Mouse (Mus musculus): Measurements from ENCODE around the gene Rab42. TPM values are rescaled to one million over a fixed set of nuclear protein-coding genes. Genes with fewer than 3 reads are reported as not detected.

Rab42 gene
- polyA plus RNA-seq, 1 experiment from 2014 or later = 0.52 TPM

DNA sequence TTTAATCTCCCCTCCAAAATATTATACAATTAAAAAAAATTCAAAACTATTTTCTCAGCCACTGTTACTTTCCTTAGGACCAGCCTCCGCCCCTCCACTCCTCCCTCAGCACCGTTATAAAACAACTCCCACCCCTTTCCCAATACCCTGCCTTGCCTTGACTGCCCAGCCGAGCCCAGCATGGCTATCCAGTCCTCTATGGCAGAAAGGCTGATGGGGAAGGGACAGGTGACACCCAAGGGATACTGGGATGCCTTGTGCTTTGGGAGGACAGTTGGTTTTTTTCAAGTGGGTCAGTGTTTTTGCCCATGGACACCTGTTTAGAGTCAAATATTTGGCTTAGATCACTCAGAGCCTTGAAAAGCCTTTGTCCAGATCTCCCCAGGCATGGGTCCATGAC lies 28.8 kb upstream of the Rab42 start:
- Histone ChIP-seq H3K4me3 (ENCODE audit: inconsistent target) (no peak overlapping the region), H3K27ac (no peak overlapping the region), H3K79me2 (ENCODE audit: inconsistent target) (peaks cover 20% of the 10 kb centered on the region), H3K36me3 (ENCODE audit: inconsistent target) (peaks cover 11% of the 10 kb centered on the region)
- 87% methylated on average over 3 of the region's 3 CpGs for WGBS (ENCODE audit: missing documents)

DNA sequence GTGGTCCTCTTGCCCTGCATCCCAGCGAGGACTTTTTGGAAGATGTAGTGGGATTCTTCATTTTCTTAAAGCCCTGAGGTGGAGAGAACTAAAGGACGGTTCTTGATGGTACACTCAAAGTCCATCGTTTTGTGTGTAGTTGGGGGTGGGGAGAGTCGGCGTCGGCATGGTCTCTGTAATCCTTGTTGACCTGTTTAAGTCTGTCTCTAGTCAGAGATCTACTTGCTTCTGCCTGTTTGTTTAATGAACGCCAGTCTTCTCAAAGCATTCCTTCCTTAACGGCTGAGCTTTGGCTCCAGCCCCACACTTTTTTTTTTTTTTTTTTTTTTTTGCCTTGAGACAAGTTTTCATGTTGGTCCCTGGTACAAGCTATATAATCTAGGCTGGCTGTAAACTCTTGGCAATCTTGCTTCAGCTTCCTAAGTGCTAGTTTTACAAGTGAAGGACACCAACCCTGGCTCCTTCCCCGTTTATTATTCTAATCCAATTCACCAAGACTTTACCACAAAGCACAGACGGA lies 26.7 kb upstream of the Rab42 start:
- H3K79me2 ChIP-seq (ENCODE audit: inconsistent target) = peaks cover 21% of the 10 kb centered on the region
- 23% methylated on average over 10 of the region's 10 CpGs for WGBS (ENCODE audit: missing documents)
- H3K36me3 ChIP-seq (ENCODE audit: inconsistent target) = peaks cover 21% of the 10 kb centered on the region
- H3K27ac ChIP-seq = peak overlapping the region; percentile 28
- H3K4me3 ChIP-seq (ENCODE audit: inconsistent target) = peak overlapping the region; percentile 73

DNA sequence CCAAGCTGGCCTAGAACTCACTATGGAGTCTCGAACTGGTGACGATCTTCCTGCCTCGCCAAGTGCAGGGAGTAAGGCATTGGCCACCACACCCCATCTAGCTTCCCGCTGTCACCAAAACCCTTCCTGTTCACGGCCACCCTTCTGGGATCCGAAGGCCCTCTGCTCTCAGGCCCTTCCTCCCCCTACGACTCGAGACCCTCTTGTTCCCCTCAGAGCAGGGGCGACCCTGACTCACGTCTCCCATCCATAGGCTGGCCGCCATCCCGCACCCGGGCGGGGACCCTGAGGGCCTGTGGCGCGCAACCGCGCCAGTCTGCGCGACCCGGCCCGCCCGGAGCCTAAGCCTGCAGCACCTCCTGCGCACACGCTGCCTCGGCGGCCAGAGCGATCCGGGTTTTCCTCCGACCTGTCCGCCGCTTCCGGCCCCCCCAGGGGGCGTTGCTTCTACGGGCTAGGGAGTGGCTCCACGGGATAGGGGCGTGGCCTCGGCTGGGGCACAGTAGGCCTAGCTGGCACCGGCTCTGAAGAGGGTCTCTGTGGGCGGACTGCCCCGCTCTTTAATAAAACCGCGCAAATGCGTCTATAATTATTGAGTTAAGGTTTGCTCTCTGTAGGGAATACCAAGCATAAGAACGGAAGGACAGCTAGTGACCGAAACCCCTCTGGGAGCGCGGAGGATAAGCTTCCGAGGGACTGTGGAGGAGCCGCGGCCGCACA lies 26.1 kb upstream of the Rab42 start, which contains the start of gene Trnau1ap:
Gene Trnau1ap (minus strand): TSS at position 424 of the 720 bp plus-strand sequence.
- H3K79me2 ChIP-seq (ENCODE audit: inconsistent target) = peaks cover 21% of the 10 kb centered on the region
- H3K4me3 ChIP-seq (ENCODE audit: inconsistent target) = peak within 1 kb of the TSS; percentile 73
- under 1% methylated on average over 50 of the region's 52 CpGs for WGBS (ENCODE audit: missing documents)
- H3K27ac ChIP-seq = peak within 1 kb of the TSS; percentile 62
- peaks cover 20% of the 10 kb centered on the region for H3K36me3 ChIP-seq (ENCODE audit: inconsistent target)

DNA sequence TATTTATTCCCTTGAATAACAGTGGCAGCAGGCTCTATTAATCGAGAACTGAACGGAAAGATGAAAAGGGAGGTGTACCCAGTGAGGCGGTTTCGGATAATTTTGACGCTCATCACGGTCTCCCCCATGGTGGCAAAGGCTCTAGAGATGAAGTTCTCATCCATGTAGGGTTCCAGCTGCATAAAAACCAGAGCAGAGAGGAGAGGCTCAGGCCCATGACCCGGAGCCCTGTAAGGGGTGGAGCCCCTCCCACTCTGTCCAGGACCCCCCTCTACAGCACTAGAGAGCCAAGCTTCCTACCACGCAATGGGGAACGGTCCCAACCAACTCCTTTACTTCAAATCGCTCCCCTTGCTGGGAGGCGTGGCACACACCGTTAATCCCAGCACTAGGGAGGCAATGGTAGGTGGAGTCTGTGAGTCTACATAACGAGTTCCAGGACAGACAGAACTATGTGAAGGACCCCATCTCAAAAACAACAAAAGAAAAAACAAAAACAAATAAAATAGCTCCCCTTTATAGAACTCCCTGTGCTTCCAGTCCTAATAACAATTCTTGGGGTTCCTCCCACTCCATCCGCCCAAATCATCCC lies 25.3 kb upstream of the Rab42 start:
- H3K27ac ChIP-seq = peak overlapping the region; percentile 62
- peak overlapping the region; percentile 73 for H3K4me3 ChIP-seq (ENCODE audit: inconsistent target)
- H3K36me3 ChIP-seq (ENCODE audit: inconsistent target) = peaks cover 14% of the 10 kb centered on the region
- WGBS (ENCODE audit: missing documents) = 69% methylated on average over 14 of the region's 14 CpGs
- H3K79me2 ChIP-seq (ENCODE audit: inconsistent target) = peaks cover 21% of the 10 kb centered on the region

DNA sequence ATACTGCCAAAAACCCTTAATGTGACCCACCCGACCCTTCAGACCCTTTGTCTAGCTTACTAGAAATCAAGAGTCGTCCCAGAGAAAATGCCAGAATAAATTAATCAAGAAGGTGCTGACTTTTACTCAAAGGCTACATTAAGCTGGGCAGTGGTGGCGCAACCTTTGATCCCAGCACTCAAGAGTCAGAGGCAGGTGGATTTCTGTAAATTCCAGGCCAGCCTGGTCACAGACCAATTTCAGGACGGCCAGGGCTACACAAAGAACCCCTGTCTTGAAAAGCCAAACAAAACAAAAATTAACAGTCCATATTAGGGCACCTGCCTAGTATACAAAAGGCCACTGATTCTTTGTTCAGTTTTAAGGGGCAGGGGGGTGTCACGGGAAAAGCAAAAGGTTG lies 23.3 kb upstream of the Rab42 start:
- H3K4me3 ChIP-seq (ENCODE audit: inconsistent target) = no peak overlapping the region
- peaks cover 21% of the 10 kb centered on the region for H3K79me2 ChIP-seq (ENCODE audit: inconsistent target)
- no peak overlapping the region for H3K27ac ChIP-seq
- peaks cover 26% of the 10 kb centered on the region for H3K36me3 ChIP-seq (ENCODE audit: inconsistent target)
- 93% methylated on average over 5 of the region's 5 CpGs for WGBS (ENCODE audit: missing documents)

DNA sequence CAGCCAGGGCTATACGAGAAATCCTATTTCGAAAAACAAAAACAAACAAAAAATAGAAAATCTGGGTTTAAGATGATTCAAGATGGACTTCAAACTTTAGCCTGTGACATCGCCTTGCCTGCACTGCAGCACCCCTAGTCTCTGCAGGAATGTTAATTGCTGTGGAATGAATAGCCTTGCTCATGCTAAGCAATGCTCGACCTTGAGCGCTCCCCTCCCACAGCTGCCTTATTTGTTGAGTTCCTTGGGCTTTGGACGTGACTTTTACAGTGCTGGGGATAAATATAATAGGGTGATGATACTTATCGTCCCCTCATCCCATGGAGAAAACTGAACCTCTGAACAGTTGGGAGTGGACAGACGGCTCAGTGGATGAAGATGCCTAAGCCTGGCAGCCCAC lies 12.5 kb upstream of the Rab42 start:
- no peak overlapping the region for H3K27ac ChIP-seq
- no peaks in the 10 kb centered on the region for H3K79me2 ChIP-seq (ENCODE audit: inconsistent target)
- no peak overlapping the region for H3K4me3 ChIP-seq (ENCODE audit: inconsistent target)
- WGBS (ENCODE audit: missing documents) = 96% methylated on average over 8 of the region's 8 CpGs
- peaks cover 58% of the 10 kb centered on the region for H3K36me3 ChIP-seq (ENCODE audit: inconsistent target)

DNA sequence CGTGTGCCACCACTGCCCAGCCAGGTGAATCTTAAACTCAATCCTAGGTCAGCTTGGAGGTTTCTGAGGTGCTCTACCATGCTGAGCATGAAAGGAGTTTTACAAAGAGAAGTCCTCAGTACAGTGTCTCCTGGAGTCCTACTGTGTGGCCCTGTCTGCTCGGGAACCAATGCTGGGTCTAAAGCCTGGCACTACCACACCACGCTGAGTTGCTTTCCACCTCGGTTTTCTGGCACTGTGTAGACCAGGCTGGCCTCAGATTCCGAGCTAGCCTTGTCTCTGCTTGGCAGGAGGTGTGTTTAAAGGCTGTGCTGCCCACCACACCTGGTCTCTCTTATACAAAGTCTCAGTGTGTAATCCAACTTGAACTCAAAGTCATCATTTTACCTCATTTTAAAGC lies 9.4 kb upstream of the Rab42 start:
- Histone ChIP-seq H3K4me3 (ENCODE audit: inconsistent target) (no peak overlapping the region), H3K27ac (no peak overlapping the region), H3K79me2 (ENCODE audit: inconsistent target) (peaks cover 14% of the 10 kb centered on the region), H3K36me3 (ENCODE audit: inconsistent target) (peaks cover 51% of the 10 kb centered on the region)
- 99% methylated on average over 5 of the region's 5 CpGs for WGBS (ENCODE audit: missing documents)

DNA sequence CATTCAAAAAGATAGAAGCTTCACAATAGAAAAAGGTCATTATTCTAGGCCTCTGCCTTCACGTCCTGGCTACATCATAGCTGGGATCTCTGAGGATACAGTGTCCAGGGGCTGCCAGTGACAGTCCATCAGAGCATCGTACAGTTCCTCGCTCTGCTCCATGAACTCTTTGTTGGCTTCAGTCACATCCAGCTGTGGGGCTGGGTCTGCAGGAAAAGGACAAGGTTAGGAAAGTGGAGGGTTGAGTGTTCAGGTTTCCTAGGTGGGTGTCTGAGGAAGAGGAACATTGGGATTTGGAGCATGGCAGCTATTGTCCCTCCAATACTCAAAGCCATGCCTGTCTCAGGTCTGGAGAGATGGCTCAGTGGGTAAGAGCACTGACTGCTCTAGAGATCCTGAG lies 8.6 kb upstream of the Rab42 start:
- WGBS (ENCODE audit: missing documents) = 92% methylated on average over 3 of the region's 3 CpGs
- peaks cover 14% of the 10 kb centered on the region for H3K79me2 ChIP-seq (ENCODE audit: inconsistent target)
- H3K27ac ChIP-seq = no peak overlapping the region
- no peak overlapping the region for H3K4me3 ChIP-seq (ENCODE audit: inconsistent target)
- peaks cover 46% of the 10 kb centered on the region for H3K36me3 ChIP-seq (ENCODE audit: inconsistent target)

DNA sequence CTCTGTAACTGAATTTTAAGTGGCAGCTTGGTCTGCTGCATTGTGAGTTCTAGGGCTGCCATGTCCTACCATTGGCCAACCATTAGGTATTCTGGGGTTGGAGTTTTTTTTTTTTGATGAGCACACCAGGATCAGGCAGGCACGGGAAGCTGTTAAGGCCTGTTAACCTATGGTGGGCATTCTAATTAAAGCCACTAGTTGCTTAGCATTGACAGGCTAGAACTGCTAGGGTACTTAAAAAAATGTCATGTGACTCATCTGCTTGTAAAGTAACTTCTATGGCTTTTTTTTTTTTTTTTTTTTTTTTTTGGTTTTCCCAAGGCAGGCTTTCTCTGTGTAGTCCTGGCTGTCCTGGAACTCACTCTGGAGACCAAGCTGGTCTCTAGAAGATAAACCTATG lies 8.0 kb upstream of the Rab42 start:
- Histone ChIP-seq H3K27ac (no peak overlapping the region), H3K79me2 (ENCODE audit: inconsistent target) (peaks cover 14% of the 10 kb centered on the region), H3K36me3 (ENCODE audit: inconsistent target) (peaks cover 40% of the 10 kb centered on the region), H3K4me3 (ENCODE audit: inconsistent target) (no peak overlapping the region)
- WGBS (ENCODE audit: missing documents) = 50% methylated on average over 1 of the region's 1 CpGs

DNA sequence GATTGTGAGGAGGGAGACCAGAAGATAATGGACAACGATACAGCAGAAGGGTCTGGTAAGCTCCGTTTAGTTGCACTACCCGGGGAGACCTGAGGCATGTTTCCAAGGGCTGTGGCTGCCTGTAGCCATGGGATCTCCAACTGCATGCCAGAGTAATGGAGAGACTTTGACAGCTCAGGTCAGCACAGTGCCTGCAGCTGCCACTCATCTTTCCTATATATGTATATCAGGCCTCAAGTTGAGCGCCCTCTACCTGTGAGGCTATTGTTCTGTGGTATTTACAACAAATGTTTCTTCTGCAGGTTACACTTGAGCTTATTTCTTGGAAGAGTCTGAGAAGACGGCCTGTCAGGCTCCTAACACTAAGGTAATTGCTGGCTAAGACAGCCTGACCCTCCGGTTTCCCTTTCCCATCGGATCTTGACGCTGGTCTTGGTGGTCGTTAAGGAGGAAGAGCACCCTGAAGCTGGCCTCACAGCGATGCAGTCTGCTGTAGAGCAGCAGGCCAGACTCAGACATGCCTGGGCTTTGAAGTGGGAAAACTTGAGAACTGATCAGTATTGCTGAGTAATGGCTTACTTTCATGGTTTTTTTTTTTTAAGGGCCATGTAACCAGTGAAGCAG lies 6.8 kb upstream of the Rab42 start:
- peak overlapping the region; percentile 90 for H3K4me3 ChIP-seq (ENCODE audit: inconsistent target)
- peak overlapping the region; percentile 80; the same call in 1 of the 2 replicates for H3K27ac ChIP-seq
- WGBS (ENCODE audit: missing documents) = 17% methylated on average over 10 of the region's 10 CpGs
- peaks cover 33% of the 10 kb centered on the region for H3K36me3 ChIP-seq (ENCODE audit: inconsistent target)
- H3K79me2 ChIP-seq (ENCODE audit: inconsistent target) = peaks cover 14% of the 10 kb centered on the region

DNA sequence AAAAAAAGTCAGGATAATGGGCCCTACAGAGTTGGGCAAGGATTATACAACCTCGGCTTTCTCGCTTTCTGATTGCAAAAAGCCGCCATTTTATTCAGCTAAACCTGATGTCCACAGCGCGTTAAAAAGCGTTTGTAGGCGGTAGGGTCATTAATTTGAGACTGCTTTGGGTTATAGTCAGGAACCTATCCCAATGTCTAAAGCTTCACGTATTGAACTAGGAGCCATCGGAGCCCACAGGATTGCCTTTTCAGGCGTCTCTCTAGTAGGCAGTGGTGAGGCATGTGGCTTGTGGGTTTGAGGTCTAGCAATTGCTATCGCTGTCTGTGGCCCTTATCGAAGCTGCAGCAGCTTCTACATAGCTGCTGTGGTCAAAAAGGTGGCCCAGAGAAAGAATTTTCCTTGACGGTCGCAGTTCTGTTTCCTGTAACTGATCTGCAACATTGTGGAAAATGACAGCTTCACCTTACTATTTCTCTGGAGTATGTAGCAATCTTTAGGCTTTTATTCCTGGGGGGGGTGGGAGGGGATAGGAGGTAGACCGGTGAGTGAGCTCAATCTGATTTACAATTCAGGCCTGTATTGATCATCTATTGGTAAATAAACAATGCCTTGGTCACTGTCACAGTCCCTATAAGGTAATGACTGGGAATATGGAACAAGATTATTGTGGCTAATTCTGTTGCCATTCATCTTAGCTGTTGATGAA lies 6.1 kb upstream of the Rab42 start:
- under 1% methylated on average over 15 of the region's 15 CpGs for WGBS (ENCODE audit: missing documents)
- Histone ChIP-seq H3K79me2 (ENCODE audit: inconsistent target) (peaks cover 14% of the 10 kb centered on the region), H3K36me3 (ENCODE audit: inconsistent target) (peaks cover 33% of the 10 kb centered on the region), H3K4me3 (ENCODE audit: inconsistent target) (peak overlapping the region; percentile 90), H3K27ac (peak overlapping the region; percentile 80)

DNA sequence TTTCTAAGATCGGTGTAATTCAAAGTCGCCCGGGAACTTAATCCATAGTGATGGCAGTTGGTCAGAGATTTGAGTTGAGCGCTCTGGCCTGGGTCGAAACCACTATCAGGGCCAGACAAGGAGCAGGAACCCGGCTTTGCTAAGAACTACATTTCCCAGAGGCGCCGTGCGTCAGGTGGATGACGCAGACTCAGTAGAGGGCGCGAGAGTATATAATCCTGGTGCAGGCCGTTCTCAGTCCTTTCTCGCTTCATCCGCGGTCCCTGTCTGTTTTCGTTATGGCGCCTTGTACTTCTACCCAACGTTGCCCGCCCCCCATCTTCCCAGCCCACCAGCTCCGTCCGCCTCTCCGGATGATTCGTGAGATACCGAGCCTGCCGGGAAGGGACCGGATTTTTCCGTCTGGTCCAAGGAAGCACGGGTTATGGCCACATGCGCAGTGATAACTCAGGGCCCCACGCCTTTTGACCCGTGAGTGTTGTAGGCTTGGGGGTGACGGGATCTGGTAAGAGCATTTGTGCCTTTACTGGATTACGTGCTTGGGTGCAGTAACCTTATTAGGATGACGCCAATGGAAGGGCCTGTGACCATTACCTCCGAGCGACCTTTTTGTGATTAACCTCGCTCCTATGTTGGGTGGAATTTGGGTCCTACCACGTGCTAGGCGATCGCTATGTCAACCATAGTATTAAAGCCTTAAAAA lies 5.4 kb upstream of the Rab42 start:
- H3K4me3 ChIP-seq (ENCODE audit: inconsistent target) = peak overlapping the region; percentile 90
- WGBS (ENCODE audit: missing documents) = under 1% methylated on average over 41 of the region's 41 CpGs
- H3K79me2 ChIP-seq (ENCODE audit: inconsistent target) = peaks cover 14% of the 10 kb centered on the region
- peaks cover 30% of the 10 kb centered on the region for H3K36me3 ChIP-seq (ENCODE audit: inconsistent target)
- H3K27ac ChIP-seq = peak overlapping the region; percentile 80

DNA sequence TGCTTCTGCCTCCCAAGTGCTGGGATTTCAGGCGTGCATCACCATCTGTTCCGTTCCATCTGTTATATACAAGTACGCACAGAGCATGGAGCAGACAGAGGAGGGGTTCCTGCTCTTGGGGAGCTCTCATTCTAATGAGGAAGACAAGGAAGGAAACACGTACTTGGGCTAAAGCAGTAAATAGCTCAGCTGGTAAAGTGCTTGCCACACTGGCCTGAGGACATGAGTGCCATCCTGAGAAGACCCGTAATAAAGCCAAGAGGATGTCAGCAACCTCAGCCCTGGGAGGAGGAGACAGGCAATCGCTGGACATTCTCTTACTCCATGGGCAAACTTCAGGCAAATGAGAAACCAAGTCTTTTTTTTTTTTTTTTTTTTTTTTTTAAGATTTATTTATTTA lies 2.8 kb upstream of the Rab42 start:
- Histone ChIP-seq H3K27ac (no peak overlapping the region), H3K36me3 (ENCODE audit: inconsistent target) (peaks cover 8% of the 10 kb centered on the region; the same call in 1 of the 2 replicates), H3K4me3 (ENCODE audit: inconsistent target) (no peak overlapping the region), H3K79me2 (ENCODE audit: inconsistent target) (peaks cover 14% of the 10 kb centered on the region)
- WGBS (ENCODE audit: missing documents) = 25% methylated on average over 6 of the region's 6 CpGs

DNA sequence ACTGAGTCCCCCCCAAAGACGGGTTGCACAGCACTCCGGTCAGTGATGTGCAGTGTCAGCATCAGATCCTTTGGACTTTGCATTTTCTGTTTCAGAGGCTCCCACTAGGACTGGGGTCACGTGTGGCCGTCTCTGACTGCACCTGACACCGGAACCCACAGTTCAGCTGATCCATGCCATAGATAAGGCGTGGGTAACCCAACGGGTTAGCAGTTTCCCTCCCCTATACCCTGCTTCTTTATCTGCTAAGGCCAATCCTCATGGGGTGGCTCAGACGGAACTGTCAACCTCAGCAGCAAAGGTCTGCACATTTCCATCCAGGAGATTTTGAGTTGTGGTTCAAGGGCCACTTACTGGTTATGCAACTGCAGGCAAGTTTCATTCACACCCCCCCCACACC lies 2.1 kb upstream of the Rab42 start:
- Histone ChIP-seq H3K36me3 (ENCODE audit: inconsistent target) (peaks cover 3% of the 10 kb centered on the region; the same call in 1 of the 2 replicates), H3K27ac (no peak overlapping the region), H3K79me2 (ENCODE audit: inconsistent target) (peaks cover 14% of the 10 kb centered on the region), H3K4me3 (ENCODE audit: inconsistent target) (no peak overlapping the region)
- 51% methylated on average over 8 of the region's 8 CpGs for WGBS (ENCODE audit: missing documents)

Measured in macrophage (primary cell).